24 mouse cellular contexts compared by ENCODE assay signal in genomic region chr5:112483030-112483429, GRCm38 (mm10). TPM values are rescaled to one million over a fixed set of nuclear protein-coding genes. Genes with fewer than 3 reads are reported as not detected.
DNase-seq lines count a peak whose midpoint lies in the region; ATAC-seq lines count a peak whose summit lies in the region.
"Had no signal": no experiment of that assay in that cellular context is flagged by ENCODE, and none has a peak within 500 bp of the region (broad histone marks: within the 10 kb centered on the region; RNA-seq: fewer than 3 reads in every experiment).

No protein-coding gene starts in this region.

- DNase-seq in forebrain, embryonic 14.5 days (ENCODE audit: low spot score) = no peak
- no peak for DNase-seq in forebrain, embryonic 11.5 days (ENCODE audit: low spot score)
- DNase-seq in thymus, postnatal 14 days = peak; percentile 15
- no peak for DNase-seq in thymus, postnatal 0 days (ENCODE audit: low spot score)
- peak; percentile 4 to 16 for DNase-seq in thymus, postnatal 36 days
- no peak for DNase-seq in ovary, postnatal 10 days (ENCODE audit: low spot score)
- DNase-seq: adrenal gland, postnatal 25 days; B cell, adult 2 months; heart, adult 11 months; lung, postnatal 14 days; right cerebral cortex, postnatal 4 days had no signal

- no peaks in the 10 kb centered on the region for H3K27me3 ChIP-seq in forebrain, embryonic 14.5 days (replicated peaks; ENCODE audit: control insufficient read depth, insufficient read depth, low read length)
- H3K27me3 ChIP-seq in forebrain, embryonic 11.5 days (ENCODE audit: control insufficient read depth, insufficient read depth, low read length) = peaks cover 2% of the 10 kb centered on the region; the same call in 1 of the 2 replicates
- H3K27me3 ChIP-seq in kidney, embryonic 14.5 days (ENCODE audit: control insufficient read depth, insufficient read depth, low read length) = no peaks in the 10 kb centered on the region

- H3K4me3 ChIP-seq in forebrain, embryonic 14.5 days (ENCODE audit: low read depth, low read length) = no peak overlapping the region
- no peak overlapping the region for H3K4me3 ChIP-seq in forebrain, embryonic 11.5 days (ENCODE audit: low read depth, low read length)
- H3K4me3 ChIP-seq in kidney, embryonic 14.5 days (ENCODE audit: low read length) = no peak overlapping the region
- H3K4me3 ChIP-seq: embryonic facial prominence, embryonic 12.5 days; midbrain, embryonic 12.5 days had no signal

- no peak for ATAC-seq in forebrain, embryonic 14.5 days
- no peak for ATAC-seq in forebrain, embryonic 11.5 days (replicated peaks; ENCODE audit: low FRiP score)
- ATAC-seq in hematopoietic stem cell, adult 5-6 weeks (replicated peaks in 1 of 2; ENCODE audit: insufficient read depth in 1 of 2, low FRiP score in 2 of 2, low TSS enrichment in 1 of 2, low read depth in 1 of 2, poor library complexity in 2 of 2, severe bottlenecking in 2 of 2) = peak; percentile 85 to 86
- no peak for ATAC-seq in kidney, embryonic 14.5 days (ENCODE audit: low FRiP score, low TSS enrichment)
- ATAC-seq: intestine, embryonic 16.5 days had no signal

- no peaks in the 10 kb centered on the region for H3K9me3 ChIP-seq in forebrain, embryonic 14.5 days (replicated peaks; ENCODE audit: control insufficient read depth, low read length)
- no peaks in the 10 kb centered on the region for H3K9me3 ChIP-seq in forebrain, embryonic 11.5 days (ENCODE audit: control insufficient read depth, low read length)
- no peaks in the 10 kb centered on the region for H3K9me3 ChIP-seq in kidney, embryonic 14.5 days (ENCODE audit: control insufficient read depth, low read length)
- H3K9me3 ChIP-seq: embryonic facial prominence, embryonic 12.5 days; midbrain, embryonic 12.5 days had no signal

- WGBS in forebrain, embryonic 14.5 days = 87% methylated on average over 8 of the region's 8 CpGs
- 82% methylated on average over 8 of the region's 8 CpGs for WGBS in forebrain, embryonic 11.5 days
- WGBS in kidney, embryonic 14.5 days = 80% methylated on average over 8 of the region's 8 CpGs

- no peaks in the 10 kb centered on the region for H3K36me3 ChIP-seq in forebrain, embryonic 14.5 days (ENCODE audit: control insufficient read depth, insufficient read depth, low read length)
- H3K36me3 ChIP-seq in forebrain, embryonic 11.5 days (ENCODE audit: control insufficient read depth, insufficient read depth, low read length) = no peaks in the 10 kb centered on the region
- H3K36me3 ChIP-seq in kidney, embryonic 14.5 days (ENCODE audit: control insufficient read depth, insufficient read depth, low read length) = no peaks in the 10 kb centered on the region
- H3K36me3 ChIP-seq: embryonic facial prominence, embryonic 12.5 days; G1E; midbrain, embryonic 12.5 days had no signal

- no peak overlapping the region for H3K9ac ChIP-seq in forebrain, embryonic 14.5 days (ENCODE audit: low read length)
- H3K9ac ChIP-seq in forebrain, embryonic 11.5 days (ENCODE audit: low read length) = no peak overlapping the region
- H3K9ac ChIP-seq in kidney, embryonic 14.5 days (ENCODE audit: low read depth, low read length) = no peak overlapping the region
- H3K9ac ChIP-seq: embryonic facial prominence, embryonic 12.5 days had no signal

- H3K27ac ChIP-seq in forebrain, embryonic 14.5 days (ENCODE audit: low read depth, low read length) = peak overlapping the region; percentile 68; the same call in 1 of the 2 replicates
- no peak overlapping the region for H3K27ac ChIP-seq in forebrain, embryonic 11.5 days (ENCODE audit: low read depth, low read length)
- no peak overlapping the region for H3K27ac ChIP-seq in kidney, embryonic 14.5 days (ENCODE audit: low read depth, low read length)
- H3K27ac ChIP-seq: embryonic facial prominence, embryonic 12.5 days; kidney, postnatal 0 days had no signal

- no peak overlapping the region for H3K4me2 ChIP-seq in forebrain, embryonic 14.5 days (ENCODE audit: low read length)
- H3K4me2 ChIP-seq in forebrain, embryonic 11.5 days (ENCODE audit: low read depth, low read length, severe bottlenecking) = no peak overlapping the region
- no peak overlapping the region for H3K4me2 ChIP-seq in kidney, embryonic 14.5 days (replicated peaks; ENCODE audit: low read depth, low read length)
- H3K4me2 ChIP-seq: embryonic facial prominence, embryonic 12.5 days had no signal

- H3K4me1 ChIP-seq in forebrain, embryonic 14.5 days (ENCODE audit: control insufficient read depth, insufficient read depth, low read length) = peaks cover 36% of the 10 kb centered on the region
- H3K4me1 ChIP-seq in forebrain, embryonic 11.5 days (replicated peaks; ENCODE audit: control insufficient read depth, insufficient read depth, low read length) = peaks cover 17% of the 10 kb centered on the region; the same call in 1 of the 2 replicates
- no peaks in the 10 kb centered on the region for H3K4me1 ChIP-seq in kidney, embryonic 14.5 days (ENCODE audit: control insufficient read depth, insufficient read depth, low read length)

RNA-seq across cellular contexts. Expression of gene Gm6588, which starts 33.8 kb away (rescaled TPM):
- 0.09 and 0.27 TPM in 2 replicates for polyA plus RNA-seq in forebrain, embryonic 14.5 days (2014; fragmentation: Nextera tagmentation; extraction: Ambion mirVana)
- not detected in 2 replicates for polyA plus RNA-seq in forebrain, embryonic 11.5 days (2014; fragmentation: Nextera tagmentation; extraction: Ambion mirVana)
- not detected in 2 replicates for polyA plus RNA-seq in thymus, postnatal 0 days (2015; fragmentation: Nextera tagmentation; extraction: Ambion mirVana)
- not detected in 2 replicates for total RNA-seq in hematopoietic stem cell, adult 5-6 weeks (2017)
- not detected in 2 replicates for polyA plus RNA-seq in kidney, embryonic 14.5 days (2014; fragmentation: Nextera tagmentation; extraction: Ambion mirVana)
- total RNA-seq: adrenal gland, postnatal 25 days; layer of hippocampus, postnatal 10 days; left cerebral cortex, postnatal 10 days had no signal
- polyA plus RNA-seq: embryonic facial prominence, embryonic 12.5 days; G1E; heart, postnatal 0 days; intestine, embryonic 16.5 days; kidney, postnatal 0 days; limb, embryonic 14.5 days; liver, embryonic 16.5 days; urinary bladder, adult 2 months had no signal

Comparison
In these comparisons a context has a peak if more than half of its experiments do, and no peak if none do; other contexts are left out.
1. DNase-seq: peak in thymus, postnatal 14 days (single experiment) and thymus, postnatal 36 days (2 of 2); none in forebrain, embryonic 14.5 days (single experiment), forebrain, embryonic 11.5 days (single experiment), thymus, postnatal 0 days (single experiment) and ovary, postnatal 10 days (single experiment).
2. ATAC-seq: peak in hematopoietic stem cell, adult 5-6 weeks (2 of 2); none in forebrain, embryonic 14.5 days (single experiment), forebrain, embryonic 11.5 days (single experiment) and kidney, embryonic 14.5 days (single experiment).